Mouse (Mus musculus) C2C12 (cell line): ENCODE measurements at regions not wholly inside any gene's neighbourhood (a gene's known extent, or its start where the extent isn't known, plus 50 kb on each side); places are given as distances from the start of the nearest gene placed in this dataset.

Experiments used
- CTCF ChIP-seq: IDR thresholded peaks from one replicate; pipeline ENCODE4 v1.5.1; 2011; ENCODE audit not compliant: control insufficient read depth, insufficient read depth, insufficient read length
- MAX ChIP-seq: IDR thresholded peaks from one replicate; pipeline ENCODE4 v1.6.1; 2011; ENCODE audit warnings: mild to moderate bottlenecking, control low read depth
- USF1 ChIP-seq: IDR thresholded peaks from one replicate; pipeline ENCODE4 v1.6.1; 2011; ENCODE audit warnings: low read depth, mild to moderate bottlenecking, control low read depth, moderate library complexity

GRCm38 (mm10) chr3:60901571-60901970, 101.0 kb upstream of the P2ry1 start:
- TF ChIP-seq CTCF: no peak
- TF ChIP-seq USF1: no peak
- no peak for TF ChIP-seq MAX
